Mouse (Mus musculus): ENCODE data around the gene Helq. TPM values are rescaled to one million over a fixed set of nuclear protein-coding genes. Genes with fewer than 3 reads are reported as not detected.

The Helq gene
- 11.6 and 11.7 TPM in 2 replicates for polyA plus RNA-seq (2015; fragmentation: Nextera tagmentation; extraction: Ambion mirVana)

DNA sequence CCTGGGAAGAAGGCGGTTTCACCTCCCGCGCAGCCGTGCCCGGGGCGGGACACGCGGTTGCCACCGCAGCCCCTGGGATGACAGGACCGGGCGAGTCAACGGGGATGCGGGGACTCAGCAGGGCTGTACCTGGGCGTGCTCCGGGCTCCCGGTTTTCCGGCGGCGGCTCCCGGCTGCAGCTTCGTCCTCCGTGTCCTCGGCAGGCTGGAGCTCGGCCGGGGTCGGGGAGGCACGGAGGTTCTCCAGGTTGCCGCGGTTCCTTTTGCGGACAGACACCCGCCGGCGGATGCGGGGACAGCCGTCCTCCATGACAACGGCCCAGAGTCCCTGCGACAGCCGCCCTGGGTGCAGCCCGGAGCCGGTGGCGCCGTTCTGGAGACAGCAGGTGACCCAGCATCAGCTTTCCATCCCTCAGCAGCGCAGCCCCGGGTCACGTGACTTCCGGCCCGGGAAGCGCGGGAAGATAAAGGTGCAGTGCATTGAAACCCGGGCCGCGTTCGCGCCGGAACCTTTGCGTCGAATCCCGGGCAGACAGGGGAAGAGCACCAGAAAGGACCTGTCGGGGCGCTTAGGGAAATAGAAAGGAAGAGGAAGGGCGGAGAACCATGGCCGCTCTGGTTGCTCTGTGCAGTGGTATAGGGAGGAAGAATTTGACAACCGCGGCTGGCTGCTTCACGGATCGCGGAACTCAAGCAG lies at the start of gene Helq, which contains the start of gene Mrps18c:
Gene Helq, minus strand, starts transcription at position 434 of the 696 bp plus-strand sequence.
Gene Mrps18c, plus strand, starts transcription at position 463 of the 696 bp plus-strand sequence.

DNA sequence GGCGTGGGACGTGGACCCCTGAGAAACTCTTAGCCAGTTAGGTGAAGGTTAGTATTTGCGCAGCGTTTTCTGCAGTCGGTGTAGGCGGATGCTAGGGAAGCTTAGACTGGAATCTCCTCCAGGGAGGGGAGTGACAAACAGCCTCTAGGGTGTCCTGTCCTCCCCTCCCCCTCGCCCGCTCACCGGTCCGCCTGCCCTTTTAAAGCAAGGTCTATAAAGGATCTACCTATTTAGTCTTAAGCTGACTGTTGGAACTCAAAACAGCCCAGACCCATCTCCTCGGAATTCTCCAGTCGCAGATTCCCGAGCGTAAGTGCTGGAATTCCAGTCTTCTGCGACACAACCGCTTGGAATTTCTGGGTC lies 47.1 kb upstream of the Helq start, which contains the start of gene Gpat3:
Gene Gpat3, plus strand, starts transcription at position 229 of the 363 bp plus-strand sequence.

DNA sequence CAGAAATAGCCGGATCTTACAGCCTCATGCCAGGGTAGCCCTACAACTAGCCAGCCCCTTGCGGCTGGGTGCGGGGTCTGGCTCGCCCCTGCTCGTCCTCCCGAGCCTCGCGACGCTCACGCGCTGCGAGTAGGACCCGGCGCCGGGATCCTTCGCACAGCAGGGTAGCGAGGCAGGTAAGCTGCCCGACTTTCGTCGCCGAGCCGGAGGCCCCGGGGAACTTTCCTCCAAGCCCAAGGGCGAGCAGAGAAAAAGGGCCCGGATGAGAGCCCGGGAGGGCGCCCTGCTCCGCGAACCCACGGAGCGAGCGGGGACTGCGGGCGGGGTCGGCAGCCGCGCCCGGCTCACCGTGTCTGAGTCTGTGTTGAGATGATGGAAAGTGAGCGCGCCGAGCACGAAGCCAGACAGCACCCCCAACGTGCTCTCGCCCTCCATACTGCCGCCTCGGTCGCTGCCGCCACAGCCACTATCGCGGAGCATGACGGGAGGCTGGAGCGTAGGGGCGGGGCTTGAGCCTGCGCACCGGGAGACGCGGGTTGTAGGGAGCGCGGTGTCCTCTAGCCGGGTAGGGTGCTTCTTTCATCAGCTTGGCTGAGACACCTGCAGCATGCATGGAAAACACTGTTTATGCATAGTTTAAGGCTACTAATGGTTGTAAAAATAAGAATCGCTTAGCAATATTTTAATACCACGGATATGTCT lies 22.2 kb upstream of the Helq start, which contains the start of gene Abraxas1:
Gene Abraxas1, minus strand, starts transcription at position 483 of the 702 bp plus-strand sequence.

DNA sequence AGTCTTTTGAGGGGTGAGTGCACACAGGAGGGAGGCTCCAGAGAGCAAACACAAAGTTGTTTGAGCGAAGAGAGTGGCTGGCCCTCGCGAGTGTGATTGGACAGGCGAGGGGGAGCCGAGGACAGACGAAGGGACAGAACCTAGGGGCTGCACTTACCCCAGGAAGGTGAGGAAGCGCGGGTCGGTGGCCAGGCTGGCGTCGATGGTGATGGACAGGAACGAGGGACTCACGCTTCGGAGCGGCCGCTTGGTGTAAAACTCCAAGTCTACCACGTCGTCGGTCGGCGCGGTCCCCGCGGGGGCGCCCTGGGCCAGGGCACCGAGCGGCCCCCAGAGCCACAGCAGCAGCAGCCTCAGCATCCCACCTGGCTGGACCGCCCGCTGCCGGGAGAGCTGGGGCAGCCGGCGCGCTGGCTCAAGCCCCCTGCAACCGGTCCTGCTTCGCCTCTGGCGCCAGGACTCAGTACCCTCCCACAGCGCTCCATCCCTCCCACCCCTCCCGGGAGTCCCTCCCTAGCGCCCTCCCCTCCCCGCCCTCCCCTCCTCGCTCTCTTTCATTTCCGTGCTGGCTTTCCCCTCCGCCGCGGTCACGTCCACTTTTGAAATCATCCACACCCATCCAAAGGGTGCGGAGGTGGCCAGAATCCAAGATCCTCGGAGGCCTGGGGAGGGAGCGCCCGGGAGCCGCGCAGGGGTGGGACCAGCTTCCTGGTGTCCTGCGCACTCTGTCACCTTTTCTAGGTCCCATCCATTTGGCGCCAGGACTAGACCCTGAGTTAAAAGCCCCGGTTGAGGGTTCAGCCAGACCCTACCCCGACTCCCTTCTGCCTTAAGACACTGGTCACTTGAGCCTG lies 78.9 kb downstream of the Helq start, which contains the start of gene Hpse:
Gene Hpse, minus strand, starts transcription at position 482 of the 854 bp plus-strand sequence.

Other genes with a start within 250 kb of the Helq start
- 3.4 and 4.4 TPM in 2 replicates for gene Plac8, start 226.4 kb downstream of the Helq start, polyA plus RNA-seq (2015; fragmentation: Nextera tagmentation; extraction: Ambion mirVana)
- 63.3 and 73.8 TPM in 2 replicates for gene Coq2, start 123.5 kb downstream of the Helq start, polyA plus RNA-seq (2015; fragmentation: Nextera tagmentation; extraction: Ambion mirVana)
- gene Hpse, start 78.9 kb downstream of the Helq start, polyA plus RNA-seq (2015; fragmentation: Nextera tagmentation; extraction: Ambion mirVana) = 1.0 and 1.2 TPM in 2 replicates
- gene Mrps18c, start within 50 bp of the Helq start, polyA plus RNA-seq (2015; fragmentation: Nextera tagmentation; extraction: Ambion mirVana) = 171 and 200 TPM in 2 replicates
- 9.8 and 11.6 TPM in 2 replicates for gene Abraxas1, start 22.4 kb upstream of the Helq start, polyA plus RNA-seq (2015; fragmentation: Nextera tagmentation; extraction: Ambion mirVana)
- gene Gpat3, start 47.1 kb upstream of the Helq start, polyA plus RNA-seq (2015; fragmentation: Nextera tagmentation; extraction: Ambion mirVana) = 2.2 and 3.2 TPM in 2 replicates